Mouse (Mus musculus): ENCODE measurements at regions not wholly inside any gene's neighbourhood (a gene's known extent, or its start where the extent isn't known, plus 50 kb on each side); places are given as distances from the start of the nearest gene placed in this dataset.

GRCm38 (mm10) chr1:52397460-52397859 lies 103.0 kb downstream of the Nab1 start:
- DNase-seq (ENCODE audit: low spot score): no peak

- DNase-seq (ENCODE audit: low spot score): no peak
Observed at GRCm38 (mm10) chr1:52392933-52393332, 107.5 kb downstream of the Nab1 start.

GRCm38 (mm10) chr1:52388836-52389235 lies 111.6 kb downstream of the Nab1 start:
- peak; percentile 6 for DNase-seq (ENCODE audit: low spot score)

- DNase-seq (ENCODE audit: low spot score): peak; percentile 67
Observed at GRCm38 (mm10) chr1:52388118-52388517, 112.4 kb downstream of the Nab1 start.

GRCm38 (mm10) chr1:52387062-52387461 lies 113.4 kb downstream of the Nab1 start:
- DNase-seq (ENCODE audit: low spot score): no peak

- no peak for DNase-seq (ENCODE audit: low spot score)
Observed at GRCm38 (mm10) chr1:52375320-52375719, 125.2 kb downstream of the Nab1 start.

- peak; percentile 28 for DNase-seq (ENCODE audit: low spot score)
Observed at GRCm38 (mm10) chr1:52374666-52375065, 125.8 kb downstream of the Nab1 start.

- DNase-seq (ENCODE audit: low spot score): no peak
Observed at GRCm38 (mm10) chr1:52373817-52374216, 126.7 kb downstream of the Nab1 start.

GRCm38 (mm10) chr1:52366386-52366785 lies 133.4 kb upstream of the Gls start:
- no peak for DNase-seq (ENCODE audit: low spot score)

GRCm38 (mm10) chr1:52363625-52364024 lies 130.6 kb upstream of the Gls start:
- DNase-seq (ENCODE audit: low spot score): no peak

GRCm38 (mm10) chr1:52362976-52363375 lies 129.9 kb upstream of the Gls start:
- DNase-seq (ENCODE audit: low spot score): no peak

GRCm38 (mm10) chr1:52354041-52354582 lies 121.1 kb upstream of the Gls start:
- DNase-seq (ENCODE audit: low spot score): no peak

GRCm38 (mm10) chr1:52342127-52342526 lies 109.1 kb upstream of the Gls start:
- no peak for DNase-seq (ENCODE audit: low spot score)

- DNase-seq (ENCODE audit: low spot score): no peak
Observed at GRCm38 (mm10) chr1:52338704-52339103, 105.7 kb upstream of the Gls start.

- no peak for DNase-seq (ENCODE audit: low spot score)
Observed at GRCm38 (mm10) chr1:52338243-52338642, 105.2 kb upstream of the Gls start.

GRCm38 (mm10) chr1:52336696-52337095 lies 103.7 kb upstream of the Gls start:
- DNase-seq (ENCODE audit: low spot score): no peak

- DNase-seq (ENCODE audit: low spot score): no peak
Observed at GRCm38 (mm10) chr1:52332013-52332412, 99.0 kb upstream of the Gls start.

- no peak for DNase-seq (ENCODE audit: low spot score)
Observed at GRCm38 (mm10) chr1:52331442-52331841, 98.4 kb upstream of the Gls start.

- no peak for DNase-seq (ENCODE audit: low spot score)
Observed at GRCm38 (mm10) chr1:52330496-52330895, 97.5 kb upstream of the Gls start.

GRCm38 (mm10) chr1:52328507-52328906 lies 95.5 kb upstream of the Gls start:
- peak; percentile 2 for DNase-seq (ENCODE audit: low spot score)

GRCm38 (mm10) chr1:52324356-52324755 lies 91.3 kb upstream of the Gls start:
- DNase-seq (ENCODE audit: low spot score): no peak

GRCm38 (mm10) chr1:52312076-52312633 lies 79.1 kb upstream of the Gls start:
- DNase-seq (ENCODE audit: low spot score): no peak

GRCm38 (mm10) chr1:52306892-52307291 lies 73.9 kb upstream of the Gls start:
- DNase-seq (ENCODE audit: low spot score): peak; percentile 37
